Mouse (Mus musculus) adrenal gland, postnatal 25 days (tissue): ENCODE results near the gene 9830107B12Rik. TPM values are rescaled to one million over a fixed set of nuclear protein-coding genes. Genes with fewer than 3 reads are reported as not detected.
"Not testable (repeated sequence)": the region's sequence is repeated elsewhere in the genome, so short reads cannot be mapped to it uniquely, and the experiment has no call there.

ENCODE experiments used
- DNase-seq: peaks from one replicate; pipeline ENCODE4 v3.0.0; 2021; ENCODE audit warnings: mixed read lengths
- long read RNA-seq: library from polyadenylated mRNA; stranded (forward); transcript quantifications from one replicate; pipeline ENCODE4 v2.0.0, GENCODE M21; 2021
- total RNA-seq: library from RNA; stranded (reverse); gene quantifications from 2 replicates; pipeline ENCODE4 v1.2.3, GENCODE M21; 2021

9830107B12Rik gene
- not detected in 2 replicates for total RNA-seq
- long read RNA-seq, partial matches to known transcripts = 1 of 2 reads
- long read RNA-seq, other reads (novel, unspliced or antisense) = 0 of 2 reads

- no peak for DNase-seq
These were observed at the start of gene 9830107B12Rik for GRCm38 (mm10) chr17:48146120-48146519. TSS of gene 9830107B12Rik (minus strand) at chr17:48146268.

DNA sequence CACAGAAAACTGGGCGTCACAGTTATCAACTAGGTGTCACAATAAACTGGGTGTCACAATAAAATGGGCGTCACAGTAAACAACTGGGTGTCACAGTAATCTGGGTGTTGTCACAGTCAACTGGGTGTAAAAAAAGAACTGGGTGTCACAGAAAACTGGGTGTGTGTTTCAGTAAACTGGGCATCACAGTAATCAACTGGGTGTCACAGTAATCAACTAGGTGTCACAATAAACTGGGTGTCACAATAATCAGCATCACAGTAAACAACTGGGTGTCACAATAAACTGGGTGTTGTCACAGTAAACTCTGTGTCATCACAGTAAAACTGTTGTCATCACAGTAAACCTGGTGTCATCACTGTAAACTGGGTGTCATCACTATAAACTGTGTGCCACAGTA, 46.3 kb upstream of the 9830107B12Rik start:
- DNase-seq = no peak

DNA sequence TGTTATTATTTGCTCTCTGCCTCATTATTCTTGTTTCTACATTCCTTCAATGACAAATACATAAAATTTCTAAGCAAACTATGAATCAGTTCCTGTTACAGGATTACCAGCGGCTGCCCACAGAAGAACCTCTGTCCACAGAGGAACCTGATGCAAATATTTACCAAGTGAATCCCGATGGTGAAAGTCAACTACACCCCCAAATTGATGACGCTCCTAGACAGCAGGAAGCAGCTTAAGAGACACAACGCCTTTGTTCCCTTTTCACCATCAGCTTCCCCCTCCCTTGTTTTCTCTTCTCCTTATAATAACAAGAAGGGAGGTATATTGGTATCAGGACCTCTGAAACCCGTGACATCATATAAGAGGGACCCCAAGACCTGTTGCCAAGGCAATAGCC, 39.2 kb upstream of the 9830107B12Rik start:
- DNase-seq = no peak

DNA sequence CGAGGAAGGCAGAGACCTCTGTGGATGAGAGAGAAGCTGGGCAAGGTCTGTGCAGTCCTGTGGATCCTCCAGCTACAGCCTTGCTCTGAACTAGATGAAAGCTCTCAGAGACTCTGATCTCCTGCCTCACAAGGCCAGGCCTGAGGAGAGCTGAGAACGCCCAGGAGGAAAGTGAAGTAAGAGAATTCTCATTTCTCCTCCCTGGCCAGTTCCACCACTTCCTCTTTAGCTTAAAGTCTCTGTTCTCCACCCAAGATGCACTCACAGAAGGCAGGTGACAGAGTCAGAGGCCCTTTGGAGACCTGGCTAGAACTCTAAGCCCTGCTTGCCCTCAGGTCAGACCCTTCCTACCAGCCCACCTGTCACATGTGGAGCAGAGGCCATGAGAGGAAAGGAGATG, 21.0 kb upstream of the 9830107B12Rik start, which contains the start of gene A530064D06Rik:
A530064D06Rik (minus strand) TSS at position 173 of the 400 bp plus-strand sequence.
- not testable (repeated sequence) for DNase-seq

GRCm38 (mm10) chr17:48157382-48158076, 11.5 kb upstream of the 9830107B12Rik start:
- no peak for DNase-seq

DNA sequence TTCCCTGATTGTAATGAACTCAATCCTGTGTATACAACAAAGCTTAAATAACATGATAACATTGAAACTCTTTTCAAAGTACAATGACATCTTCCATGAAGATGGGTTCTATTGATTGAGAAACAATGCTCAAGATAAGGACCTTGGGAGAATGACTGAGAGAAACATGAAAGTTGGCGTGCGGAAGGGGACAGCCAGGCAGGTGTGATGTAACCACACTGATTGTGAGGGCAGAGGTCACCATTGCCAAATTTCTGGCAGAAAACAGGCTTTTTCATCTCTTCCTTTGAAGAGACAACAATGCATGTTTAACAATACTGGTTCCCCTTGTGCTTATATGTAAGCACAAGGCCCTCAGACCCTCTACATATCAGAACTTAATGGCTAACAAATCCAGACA, 13.3 kb downstream of the 9830107B12Rik start:
- DNase-seq = no peak

DNA sequence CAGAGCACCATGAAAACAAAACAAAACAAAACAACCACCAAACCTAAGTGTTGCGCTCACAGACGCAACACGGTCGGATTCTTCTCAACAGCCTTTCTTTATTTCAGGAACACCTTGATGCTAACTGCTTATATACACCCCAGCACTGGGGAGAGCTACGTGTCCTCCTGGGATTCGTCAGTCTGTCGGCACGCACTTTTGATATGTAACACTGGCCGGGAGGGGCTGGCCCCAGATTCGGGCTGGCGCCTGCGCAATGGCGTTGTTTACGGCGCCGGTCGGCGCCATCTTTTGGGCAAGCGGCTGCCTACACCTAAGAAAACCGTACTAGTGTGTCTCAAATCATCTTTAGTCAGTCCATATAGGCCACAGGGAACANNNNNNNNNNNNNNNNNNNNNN, 25.6 kb downstream of the 9830107B12Rik start:
- DNase-seq = no peak

DNA sequence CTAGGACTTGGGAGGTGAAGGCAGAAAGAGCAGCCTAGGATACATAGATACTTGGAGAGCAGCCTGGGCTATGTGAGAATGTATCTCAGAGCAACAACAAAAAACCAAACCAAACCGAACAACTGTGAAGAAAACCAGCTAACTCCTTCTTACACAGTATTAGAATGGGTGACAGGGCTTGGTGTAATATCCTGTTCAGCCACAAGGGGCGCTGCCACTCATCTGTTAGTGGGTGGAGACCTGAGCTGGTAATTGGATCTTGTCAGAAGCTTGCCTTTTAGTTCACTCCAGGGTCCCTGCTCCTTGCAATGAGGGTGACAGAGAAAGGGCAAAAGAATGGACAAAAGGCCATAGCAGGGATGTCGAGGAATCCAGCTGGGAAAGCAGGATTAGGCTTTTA, 26.4 kb downstream of the 9830107B12Rik start:
- peak; percentile 75 for DNase-seq

- DNase-seq = no peak
These were observed 27.5 kb downstream of the 9830107B12Rik start for GRCm38 (mm10) chr17:48118570-48118969.

DNA sequence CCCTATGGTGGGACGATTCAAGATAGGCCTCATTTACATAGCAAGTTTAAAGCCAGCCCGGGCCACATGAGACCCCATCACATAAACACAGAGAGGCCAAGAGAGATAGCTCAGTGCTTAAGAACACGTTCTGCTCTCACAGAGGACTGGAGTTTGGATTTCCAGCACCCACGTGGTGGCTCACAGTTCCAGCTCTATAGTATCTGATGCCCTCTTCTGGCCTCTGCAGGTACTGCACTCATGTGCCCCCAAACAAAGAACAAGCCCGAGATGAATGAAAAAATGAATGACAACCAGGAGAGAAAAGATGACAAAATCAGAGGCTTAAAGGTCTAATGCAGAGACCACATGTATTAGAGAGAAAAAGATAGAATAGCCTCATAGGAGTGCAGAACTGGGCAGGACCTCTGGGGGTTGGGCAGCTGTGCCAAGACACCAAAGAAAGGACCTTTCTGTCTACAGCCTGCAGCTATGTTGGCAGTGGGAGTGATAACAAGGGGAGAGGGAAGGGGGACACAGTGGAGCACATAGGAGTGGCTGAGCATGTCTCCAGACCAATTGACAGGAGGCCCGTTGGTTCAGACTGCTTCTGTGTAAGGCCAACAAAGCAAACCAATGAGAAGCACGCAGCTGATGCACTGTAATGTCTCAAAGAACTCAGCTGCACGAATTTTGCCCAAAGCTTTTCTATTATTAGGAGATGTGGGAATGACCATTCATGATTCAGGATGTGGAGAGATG, 35.4 kb downstream of the 9830107B12Rik start:
- DNase-seq = peak; percentile 31

GRCm38 (mm10) chr17:48108520-48108919, 37.5 kb downstream of the 9830107B12Rik start:
- no peak for DNase-seq

- no peak for DNase-seq
These were observed 38.2 kb downstream of the 9830107B12Rik start for GRCm38 (mm10) chr17:48107862-48108261.

DNA sequence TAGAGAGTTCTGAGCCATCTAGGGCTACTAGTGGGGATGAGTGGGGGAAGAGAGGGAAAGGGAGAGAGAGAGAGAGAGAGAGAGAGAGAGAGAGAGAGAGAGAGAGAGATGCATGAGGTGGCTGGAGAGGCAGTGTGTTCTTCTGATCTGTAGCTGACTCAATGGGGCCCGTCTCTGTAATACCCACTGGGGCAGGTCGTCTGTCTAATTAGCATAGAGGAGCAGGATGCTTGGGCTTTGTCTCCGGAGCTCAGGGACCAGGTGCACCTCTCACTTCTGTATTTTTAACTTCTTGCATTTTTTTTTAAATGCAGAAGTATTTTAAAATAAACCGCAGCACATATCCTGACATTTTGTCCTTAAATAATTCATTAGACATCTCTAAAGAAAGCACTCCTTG, 38.7 kb downstream of the 9830107B12Rik start:
- DNase-seq = no peak

- DNase-seq = peak; percentile 82
These were observed 45.3 kb downstream of the 9830107B12Rik start for GRCm38 (mm10) chr17:48100441-48101417.

DNA sequence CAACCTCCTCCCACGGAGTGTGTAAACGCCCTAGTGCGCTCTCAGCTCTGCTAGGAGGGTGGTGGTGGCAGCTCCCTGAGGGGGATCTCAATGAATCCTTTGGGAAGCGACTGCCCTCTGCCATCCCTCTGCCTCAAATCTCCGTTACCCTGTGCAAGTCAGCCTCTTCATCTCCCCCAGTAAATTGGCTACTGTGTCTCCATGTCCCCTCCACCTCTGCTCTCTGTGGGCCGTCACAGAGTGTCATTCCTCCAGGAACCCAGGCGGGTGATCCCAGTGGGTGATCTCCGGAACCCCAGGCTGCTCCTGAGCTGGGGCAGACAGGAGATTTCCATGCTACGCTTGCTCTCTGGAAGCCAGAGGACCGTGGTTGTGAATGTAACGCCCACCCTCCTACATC, 46.8 kb downstream of the 9830107B12Rik start:
- DNase-seq = no peak

- no peak for DNase-seq
These were observed 47.6 kb downstream of the 9830107B12Rik start for GRCm38 (mm10) chr17:48098528-48098890.

- DNase-seq = no peak
These were observed 48.1 kb downstream of the 9830107B12Rik start for GRCm38 (mm10) chr17:48097743-48098527.

- DNase-seq = peak; percentile 35
These were observed 48.9 kb downstream of the 9830107B12Rik start for GRCm38 (mm10) chr17:48097011-48097742.

DNA sequence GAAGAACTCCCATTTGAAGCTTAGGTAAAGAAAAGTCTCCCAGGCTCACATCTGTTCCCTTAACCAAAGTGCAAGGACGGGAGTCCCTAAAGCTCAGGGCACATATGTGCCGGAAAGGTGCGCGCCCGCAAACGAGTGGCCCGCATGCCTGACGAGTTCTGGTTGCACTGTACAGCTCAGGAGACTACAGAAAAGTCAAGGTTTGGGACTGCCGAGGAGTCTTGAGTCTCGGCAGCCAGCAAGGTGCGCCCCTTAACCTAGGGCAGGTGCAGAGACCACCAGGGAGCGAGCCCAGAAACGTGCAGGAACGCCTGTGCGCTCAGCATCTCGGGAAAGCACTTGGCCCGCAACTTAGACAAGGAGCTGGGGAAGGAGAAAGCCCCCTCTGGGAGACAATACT, 49.7 kb downstream of the 9830107B12Rik start:
- DNase-seq = no peak

- DNase-seq = no peak
These were observed 50.3 kb downstream of the 9830107B12Rik start for GRCm38 (mm10) chr17:48095718-48096121.
